Mouse (Mus musculus) ES-E14 (cell line): ENCODE measurements around the gene Zkscan4.

Experiments used
- MAFK ChIP-seq: IDR thresholded peaks from 2 replicates; pipeline ENCODE4 v1.6.1; 2014; ENCODE audit warnings: mild to moderate bottlenecking, low read depth, low read length, inconsistent platforms; ENCODE audit not compliant: insufficient read depth
- ZC3H11A ChIP-seq: IDR thresholded peaks from 2 replicates; pipeline ENCODE4 v1.6.1; 2012; ENCODE audit warnings: low read depth, mild to moderate bottlenecking, inconsistent platforms, low read length, borderline replicate concordance

DNA sequence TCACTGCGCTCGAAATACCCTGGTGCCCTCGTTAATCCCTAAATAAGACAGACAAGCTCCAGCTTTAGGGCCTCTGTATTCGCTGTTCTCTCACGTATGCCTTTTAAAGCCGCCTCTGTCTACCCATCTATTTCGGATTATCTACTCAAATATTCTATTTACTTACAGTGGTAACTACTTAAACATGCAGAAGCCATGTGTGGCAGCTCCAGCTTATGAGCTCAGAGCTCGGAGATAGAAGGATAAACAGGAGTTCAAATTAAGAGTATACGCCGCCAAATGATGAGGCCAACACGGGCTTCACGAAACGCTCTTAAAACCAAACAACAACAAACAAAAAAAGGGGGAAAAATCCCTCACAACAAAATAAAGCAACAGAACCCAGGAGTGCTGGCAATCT, 25.7 kb upstream of the Zkscan4 start:
- TF ChIP-seq MAFK (no peak), ZC3H11A (no peak)
